Mouse (Mus musculus) limb, embryonic 10.5 days (tissue): ENCODE data around the gene Aldh4a1. TPM values are rescaled to one million over a fixed set of nuclear protein-coding genes. Genes with fewer than 3 reads are reported as not detected.

Experiments
- DNase-seq: peaks from one replicate; pipeline ENCODE4 v3.0.0-alpha.2; 2017; ENCODE audit warnings: low spot score
- H3K27ac ChIP-seq: fragments of 300-500 bp; sonication (generic); 2 replicates; pipeline ENCODE4 v1.5.1; 2016; ENCODE audit warnings: mild to moderate bottlenecking
- H3K27me3 ChIP-seq: fragments of 300-500 bp; sonication (generic); 2 replicates; pipeline ENCODE4 v1.6.1; 2016; ENCODE audit warnings: low read depth, mild to moderate bottlenecking; ENCODE audit not compliant: poor library complexity, severe bottlenecking
- H3K36me3 ChIP-seq: fragments of 300-500 bp; sonication (generic); 2 replicates; pipeline ENCODE4 v1.6.1; 2016; ENCODE audit warnings: mild to moderate bottlenecking, moderate library complexity
- H3K4me1 ChIP-seq: fragments of 300-500 bp; sonication (generic); 2 replicates; pipeline ENCODE4 v1.6.1; 2016
- H3K4me3 ChIP-seq: fragments of 300-500 bp; sonication (generic); 2 replicates; pipeline ENCODE4 v1.5.1; 2016; ENCODE audit warnings: mild to moderate bottlenecking, moderate library complexity
- H3K9me3 ChIP-seq: fragments of 300-500 bp; sonication (generic); replicated peaks from 2 replicates; pipeline ENCODE4 v1.6.1; 2016; ENCODE audit warnings: mild to moderate bottlenecking
- WGBS: fragments of 180-500 bp; shearing (Covaris S2); methylation state at CpG from one replicate; pipeline ENCODE4 v1.1.7; 2016; 5-methylcytosine and 5-hydroxymethylcytosine counted together
- polyA plus RNA-seq: library from polyadenylated mRNA; unstranded; fragments of >200 nt; fragmentation: Nextera tagmentation; extraction: Ambion mirVana; gene quantifications from 2 replicates; pipeline ENCODE4 v1.2.1, GENCODE M21; 2016

Aldh4a1 gene
- polyA plus RNA-seq, 1 experiment from 2014 or later, result 26.0 TPM

DNA sequence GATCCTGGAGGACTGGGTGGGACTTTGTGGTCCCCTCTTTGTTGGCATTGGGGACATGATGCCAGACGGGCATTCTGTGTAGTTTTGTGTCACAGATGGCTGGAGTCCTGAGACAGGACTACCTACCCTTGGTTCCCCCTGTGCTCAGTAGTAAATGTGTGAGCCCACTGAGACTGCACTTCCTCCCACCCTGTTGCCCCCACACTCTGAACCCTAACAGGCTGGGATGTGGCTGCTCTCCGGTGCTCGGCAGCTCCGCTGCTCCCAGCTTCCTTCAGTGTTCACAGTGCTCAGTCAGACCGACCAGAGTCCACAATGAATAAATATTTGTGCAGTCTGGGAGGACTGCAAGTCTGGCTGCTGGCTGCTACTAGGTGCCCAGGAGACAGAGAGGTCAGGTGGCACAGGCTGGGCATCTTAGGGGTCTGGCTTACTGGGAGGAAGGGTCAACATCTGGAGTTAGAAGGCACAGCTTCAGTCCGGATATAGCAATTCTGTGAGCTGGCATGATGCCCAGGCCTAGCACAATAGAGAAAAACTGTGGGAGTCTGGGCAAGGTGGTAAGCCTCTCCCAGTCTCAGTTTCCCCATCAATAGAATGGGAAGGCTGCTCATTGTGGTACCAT is 41.1 kb upstream of the Aldh4a1 start:
- 66% methylated on average over 6 of the region's 6 CpGs for WGBS

DNA sequence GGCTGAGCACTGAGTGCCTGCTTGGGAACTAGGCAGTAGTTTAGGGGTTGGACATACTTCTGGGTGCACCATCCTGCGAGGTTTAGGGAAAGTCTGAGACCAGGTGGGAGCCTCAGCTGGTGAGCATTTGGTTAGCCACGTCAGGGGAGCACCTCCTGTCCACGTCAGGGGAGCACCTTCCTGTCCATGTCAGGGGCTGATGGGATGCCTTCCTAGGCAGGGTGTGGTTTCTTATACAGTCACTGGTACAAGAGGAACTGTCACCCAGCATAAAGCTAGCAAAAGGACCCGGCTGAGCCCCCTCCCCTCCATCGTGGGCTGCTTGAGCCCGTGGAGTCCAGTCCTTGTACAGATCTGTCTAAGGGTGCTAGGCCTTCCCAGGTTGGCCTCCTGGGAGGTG is 40.3 kb upstream of the Aldh4a1 start:
- H3K36me3 ChIP-seq, result no peaks in the 10 kb centered on the region
- peak overlapping the region; percentile 96 for H3K27ac ChIP-seq
- no peaks in the 10 kb centered on the region for H3K27me3 ChIP-seq
- H3K4me3 ChIP-seq, result no peak overlapping the region
- DNase-seq, result peak; percentile 30
- H3K4me1 ChIP-seq, result peaks cover 86% of the 10 kb centered on the region
- H3K9me3 ChIP-seq, result no peaks in the 10 kb centered on the region
- WGBS, result 79% methylated on average over 6 of the region's 6 CpGs

More for the DNA sequence above, 41.1 kb upstream of the Aldh4a1 start:
- no peaks in the 10 kb centered on the region for H3K27me3 ChIP-seq
- H3K9me3 ChIP-seq, result no peaks in the 10 kb centered on the region
- DNase-seq, result peak; percentile 37
- peaks cover 90% of the 10 kb centered on the region for H3K4me1 ChIP-seq
- no peaks in the 10 kb centered on the region for H3K36me3 ChIP-seq
- peak overlapping the region; percentile 40 for H3K4me3 ChIP-seq
- H3K27ac ChIP-seq, result peak overlapping the region; percentile 96

DNA sequence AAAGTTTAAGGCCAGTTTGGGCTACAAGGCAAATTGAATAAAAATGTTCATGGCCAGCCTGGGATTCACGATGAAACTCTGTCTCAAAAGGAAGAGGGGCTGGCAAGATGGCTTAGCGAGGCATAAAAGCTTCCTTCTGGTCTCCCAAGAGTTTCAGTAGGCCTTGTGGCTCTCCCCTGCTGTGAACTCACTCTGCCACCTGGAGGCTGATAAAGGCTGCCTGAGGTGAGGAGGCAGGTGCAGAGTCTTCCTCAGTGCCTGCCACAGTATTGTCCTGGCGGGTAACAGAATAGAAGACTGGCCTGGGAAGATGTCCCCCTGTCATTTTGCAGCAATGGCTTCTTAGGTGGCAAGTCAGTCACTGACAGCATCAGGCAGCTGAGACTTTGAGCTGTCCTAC is 39.8 kb upstream of the Aldh4a1 start:
- Histone ChIP-seq H3K4me1 (peaks cover 89% of the 10 kb centered on the region), H3K27ac (peak overlapping the region; percentile 96), H3K9me3 (no peaks in the 10 kb centered on the region), H3K27me3 (no peaks in the 10 kb centered on the region), H3K36me3 (no peaks in the 10 kb centered on the region), H3K4me3 (no peak overlapping the region)
- WGBS, result 63% methylated on average over 3 of the region's 3 CpGs
- no peak for DNase-seq

DNA sequence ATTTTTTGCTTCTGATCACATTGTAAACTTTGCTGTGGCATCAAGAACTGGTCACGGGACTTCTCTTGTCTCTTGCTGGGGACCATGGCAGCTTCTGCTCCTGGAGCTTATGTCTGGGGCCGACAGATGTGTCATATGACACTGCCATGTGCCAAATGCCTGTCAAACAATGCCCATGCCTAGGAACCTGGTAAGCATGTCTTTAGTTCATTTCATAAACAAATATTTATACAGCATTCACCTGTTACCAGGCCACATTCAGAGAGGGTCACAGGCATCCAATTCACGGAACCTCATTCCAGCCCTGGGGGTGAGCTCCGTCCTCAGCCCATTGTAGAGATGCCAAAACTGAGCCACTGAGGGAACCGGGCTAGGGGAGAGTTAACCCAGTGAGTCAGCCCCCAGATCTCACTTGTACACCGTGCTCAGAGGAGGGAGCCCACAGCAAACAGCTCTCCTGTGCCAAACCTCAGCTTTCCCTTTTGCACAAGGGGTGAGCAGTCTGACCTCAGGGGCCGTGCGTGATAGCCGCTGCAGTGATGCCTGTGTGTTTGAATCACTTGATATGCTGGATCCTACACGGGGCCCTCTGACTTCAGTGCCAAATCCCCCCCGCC is 38.9 kb upstream of the Aldh4a1 start:
- WGBS, result 87% methylated on average over 11 of the region's 11 CpGs
- H3K4me1 ChIP-seq, result peaks cover 87% of the 10 kb centered on the region
- H3K9me3 ChIP-seq, result no peaks in the 10 kb centered on the region
- no peaks in the 10 kb centered on the region for H3K27me3 ChIP-seq
- no peaks in the 10 kb centered on the region for H3K36me3 ChIP-seq
- no peak for DNase-seq
- peak overlapping the region; percentile 96 for H3K27ac ChIP-seq
- no peak overlapping the region for H3K4me3 ChIP-seq

DNA sequence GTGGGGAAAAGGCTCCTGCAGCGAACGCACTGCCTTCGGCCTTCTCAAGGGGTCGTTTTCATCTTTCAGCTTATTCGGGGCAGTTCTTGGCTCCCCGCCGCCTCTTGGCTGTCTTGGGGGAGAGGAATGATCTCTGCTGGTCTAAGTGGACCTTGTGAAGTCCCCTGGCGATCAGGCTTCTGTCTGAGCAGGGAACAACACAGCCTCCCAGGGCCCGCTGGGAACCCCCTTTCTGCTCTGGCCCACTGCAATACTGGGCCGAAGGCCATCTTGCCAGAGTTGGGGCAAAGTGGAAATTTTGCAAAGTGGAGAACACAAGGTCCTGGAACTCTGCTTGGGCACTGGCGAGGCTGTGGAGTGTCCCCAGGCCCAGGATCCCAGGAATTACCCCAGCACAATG is 38.0 kb upstream of the Aldh4a1 start:
- Histone ChIP-seq H3K9me3 (no peaks in the 10 kb centered on the region), H3K4me3 (no peak overlapping the region), H3K36me3 (no peaks in the 10 kb centered on the region), H3K27ac (peak overlapping the region; percentile 42), H3K4me1 (peaks cover 83% of the 10 kb centered on the region), H3K27me3 (no peaks in the 10 kb centered on the region)
- 85% methylated on average over 11 of the region's 11 CpGs for WGBS
- no peak for DNase-seq

DNA sequence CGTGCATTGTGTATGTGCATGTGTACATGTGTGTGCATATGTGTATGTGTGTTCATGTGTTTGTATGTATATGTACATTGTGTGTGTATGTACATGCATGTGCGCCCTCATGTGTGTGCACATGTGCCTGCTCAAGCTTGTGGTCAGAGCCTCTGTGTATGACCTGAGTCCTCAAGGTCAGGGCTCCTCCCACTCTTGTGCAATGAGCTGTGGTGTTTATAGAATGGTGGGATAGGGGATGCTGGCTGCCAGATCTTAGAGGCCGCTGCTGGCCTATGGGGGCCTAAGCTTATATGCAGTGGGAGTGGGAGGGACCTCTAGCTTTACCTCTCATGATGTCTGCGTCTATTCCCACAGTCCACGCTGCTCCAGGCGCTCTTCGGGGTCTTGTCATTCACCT is 37.0 kb upstream of the Aldh4a1 start:
- no peaks in the 10 kb centered on the region for H3K27me3 ChIP-seq
- 92% methylated on average over 7 of the region's 7 CpGs for WGBS
- peaks cover 83% of the 10 kb centered on the region for H3K4me1 ChIP-seq
- H3K4me3 ChIP-seq, result no peak overlapping the region
- DNase-seq, result no peak
- no peaks in the 10 kb centered on the region for H3K9me3 ChIP-seq
- H3K36me3 ChIP-seq, result no peaks in the 10 kb centered on the region
- no peak overlapping the region for H3K27ac ChIP-seq

DNA sequence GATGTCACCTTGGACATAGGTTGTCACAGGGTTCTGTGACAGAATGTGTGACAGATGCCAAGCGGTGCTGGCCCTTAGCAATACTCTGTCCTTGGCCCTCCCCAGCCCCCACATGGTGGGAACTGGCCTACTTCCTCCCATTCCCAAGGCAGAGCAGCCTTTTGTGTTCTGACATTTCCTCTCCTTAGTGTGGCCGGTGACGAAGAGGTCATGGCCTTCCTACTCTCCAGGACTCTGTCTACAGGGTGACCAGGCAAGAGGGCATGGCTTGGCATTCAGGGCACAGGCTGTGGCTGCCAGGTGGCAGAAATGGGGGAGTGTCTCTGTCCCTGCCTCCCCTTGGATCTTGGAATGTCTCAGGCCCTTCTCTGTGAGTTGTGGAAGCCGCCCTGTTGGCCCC is 35.3 kb upstream of the Aldh4a1 start:
- Histone ChIP-seq H3K4me1 (peaks cover 83% of the 10 kb centered on the region), H3K9me3 (no peaks in the 10 kb centered on the region), H3K27me3 (no peaks in the 10 kb centered on the region), H3K4me3 (no peak overlapping the region), H3K36me3 (no peaks in the 10 kb centered on the region), H3K27ac (peak overlapping the region; percentile 75)
- 79% methylated on average over 4 of the region's 4 CpGs for WGBS
- DNase-seq, result no peak

DNA sequence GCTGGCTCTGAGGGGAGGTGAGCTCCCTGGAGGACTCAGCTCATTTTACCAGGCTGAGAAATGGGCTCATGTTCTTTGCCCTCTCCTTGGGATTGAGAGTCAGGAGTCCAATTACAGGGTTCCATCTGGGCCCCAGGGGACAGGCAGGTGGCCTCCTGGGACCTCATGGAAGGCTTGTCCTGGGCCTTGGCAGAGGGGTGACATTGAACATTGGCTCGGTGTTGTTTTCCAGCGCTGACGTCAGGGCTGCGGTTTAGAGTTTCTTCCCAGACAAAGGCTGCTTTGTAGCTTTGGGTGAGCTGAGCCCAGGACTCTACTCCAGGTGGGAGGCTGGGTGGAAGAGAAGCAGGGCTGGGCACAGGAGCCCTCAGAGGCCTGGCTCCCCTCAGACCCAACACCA is 34.9 kb upstream of the Aldh4a1 start:
- Histone ChIP-seq H3K4me1 (peaks cover 83% of the 10 kb centered on the region), H3K9me3 (no peaks in the 10 kb centered on the region), H3K27ac (peak overlapping the region; percentile 75), H3K4me3 (no peak overlapping the region), H3K27me3 (no peaks in the 10 kb centered on the region), H3K36me3 (no peaks in the 10 kb centered on the region)
- DNase-seq, result no peak
- 87% methylated on average over 4 of the region's 4 CpGs for WGBS

DNA sequence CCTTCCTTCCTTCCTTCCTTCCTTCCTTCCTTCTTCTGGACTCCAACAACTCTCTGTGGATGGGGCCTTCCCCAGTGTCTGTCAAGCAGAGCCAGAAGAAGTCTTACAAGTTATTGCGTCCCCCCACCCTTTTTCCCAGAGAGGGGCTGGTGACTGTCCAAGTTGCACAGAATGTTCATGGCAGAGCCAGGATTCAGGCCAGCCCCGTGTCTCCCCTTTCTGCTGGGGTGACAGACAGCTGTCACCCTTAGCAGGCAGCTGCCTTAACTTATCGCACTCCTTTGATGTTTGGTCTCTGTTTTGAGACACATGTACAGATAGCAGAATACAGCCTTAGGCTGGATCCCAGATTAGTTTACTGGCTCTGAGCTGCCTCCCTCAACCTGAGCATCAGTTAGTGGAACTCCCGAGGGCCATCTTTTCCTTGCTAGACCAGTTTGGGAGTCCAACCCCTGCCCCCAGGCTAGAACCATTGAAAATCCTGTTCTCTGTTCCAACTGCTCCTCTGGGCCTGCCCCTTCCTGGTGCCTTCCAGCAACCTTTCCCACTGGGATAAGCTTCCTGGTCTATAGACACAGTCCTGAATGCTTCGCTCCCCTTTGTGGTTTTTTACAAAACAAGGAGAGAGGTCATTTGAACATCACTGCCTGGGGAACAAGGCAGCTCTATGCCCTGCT is 33.2 kb upstream of the Aldh4a1 start:
- Histone ChIP-seq H3K4me3 (no peak overlapping the region), H3K9me3 (no peaks in the 10 kb centered on the region), H3K4me1 (peaks cover 84% of the 10 kb centered on the region), H3K27me3 (no peaks in the 10 kb centered on the region), H3K27ac (peak overlapping the region; percentile 78), H3K36me3 (no peaks in the 10 kb centered on the region)
- 52% methylated on average over 5 of the region's 5 CpGs for WGBS
- DNase-seq, result no peak

DNA sequence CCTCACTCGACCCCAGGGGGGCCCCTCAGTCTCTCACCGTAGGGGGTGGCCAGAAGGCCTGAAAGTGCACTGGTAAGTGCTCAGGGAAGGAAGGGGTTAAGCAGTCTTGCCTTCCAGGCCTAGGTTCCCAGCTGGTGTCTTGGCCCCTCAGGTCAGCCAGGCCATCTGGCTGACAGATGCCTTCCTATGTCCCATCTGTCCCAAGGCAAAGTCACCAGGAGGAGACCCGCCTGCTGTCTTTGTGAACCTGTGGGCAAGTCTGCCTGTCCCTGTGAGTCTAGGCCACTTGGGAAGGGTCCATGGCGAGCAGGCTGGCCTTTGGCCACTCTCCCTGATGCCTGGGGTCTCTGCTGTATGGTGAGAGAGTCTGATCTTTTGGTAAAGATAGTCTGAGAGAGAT is 32.2 kb upstream of the Aldh4a1 start:
- peak; percentile 63 for DNase-seq
- Histone ChIP-seq H3K27ac (peak overlapping the region; percentile 78), H3K9me3 (no peaks in the 10 kb centered on the region), H3K4me3 (no peak overlapping the region), H3K27me3 (no peaks in the 10 kb centered on the region), H3K36me3 (no peaks in the 10 kb centered on the region), H3K4me1 (peaks cover 84% of the 10 kb centered on the region)
- WGBS, result 16% methylated on average over 4 of the region's 4 CpGs

DNA sequence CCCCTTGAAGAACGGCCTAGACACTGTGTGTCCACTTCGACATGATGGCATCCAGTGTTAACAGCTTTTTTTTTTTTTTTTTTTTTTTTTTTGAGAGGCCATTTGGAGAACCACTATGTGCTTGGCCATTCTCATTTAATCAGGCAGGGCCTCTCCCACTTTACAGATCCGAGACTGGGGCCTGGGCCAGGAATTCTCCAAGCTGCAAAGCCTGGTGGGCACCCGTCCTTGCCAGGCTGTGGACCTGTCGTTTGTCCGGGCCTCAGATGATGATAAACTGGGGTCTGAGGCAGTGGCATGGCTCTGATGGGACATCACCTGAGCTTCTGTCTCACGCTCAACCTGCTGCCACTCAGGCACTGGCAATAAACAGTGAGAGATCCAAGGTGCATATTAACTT is 29.8 kb upstream of the Aldh4a1 start:
- WGBS, result 76% methylated on average over 7 of the region's 7 CpGs
- H3K4me3 ChIP-seq, result no peak overlapping the region
- H3K27me3 ChIP-seq, result no peaks in the 10 kb centered on the region
- peak overlapping the region; percentile 91 for H3K27ac ChIP-seq
- no peaks in the 10 kb centered on the region for H3K36me3 ChIP-seq
- no peaks in the 10 kb centered on the region for H3K9me3 ChIP-seq
- DNase-seq, result no peak
- H3K4me1 ChIP-seq, result peaks cover 92% of the 10 kb centered on the region

DNA sequence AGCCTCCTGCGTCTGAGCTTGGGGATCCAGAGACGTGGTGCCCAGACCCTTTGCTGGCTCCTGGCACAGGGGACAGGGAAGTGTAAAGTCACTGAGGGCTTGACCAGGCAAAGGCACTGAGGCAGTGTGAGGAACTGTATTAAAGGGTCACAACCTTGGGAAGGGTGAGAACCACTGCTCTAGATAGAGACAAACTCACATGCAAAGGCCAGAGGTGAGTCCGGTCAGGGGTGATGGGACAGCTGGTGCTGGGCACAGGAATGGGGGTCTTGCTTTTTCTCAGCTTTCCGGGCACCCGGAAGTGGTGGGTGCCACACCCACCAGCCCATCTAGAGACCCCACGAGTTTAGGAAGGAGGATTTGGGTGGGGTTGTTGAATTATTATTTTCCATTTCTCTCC is 29.3 kb upstream of the Aldh4a1 start:
- H3K9me3 ChIP-seq, result no peaks in the 10 kb centered on the region
- H3K4me1 ChIP-seq, result peaks cover 93% of the 10 kb centered on the region
- no peak overlapping the region for H3K4me3 ChIP-seq
- peak overlapping the region; percentile 91 for H3K27ac ChIP-seq
- whole genome bisulfite sequencing, result 68% methylated on average over 6 of the region's 6 CpGs
- no peaks in the 10 kb centered on the region for H3K36me3 ChIP-seq
- no peaks in the 10 kb centered on the region for H3K27me3 ChIP-seq
- no peak for DNase-seq

DNA sequence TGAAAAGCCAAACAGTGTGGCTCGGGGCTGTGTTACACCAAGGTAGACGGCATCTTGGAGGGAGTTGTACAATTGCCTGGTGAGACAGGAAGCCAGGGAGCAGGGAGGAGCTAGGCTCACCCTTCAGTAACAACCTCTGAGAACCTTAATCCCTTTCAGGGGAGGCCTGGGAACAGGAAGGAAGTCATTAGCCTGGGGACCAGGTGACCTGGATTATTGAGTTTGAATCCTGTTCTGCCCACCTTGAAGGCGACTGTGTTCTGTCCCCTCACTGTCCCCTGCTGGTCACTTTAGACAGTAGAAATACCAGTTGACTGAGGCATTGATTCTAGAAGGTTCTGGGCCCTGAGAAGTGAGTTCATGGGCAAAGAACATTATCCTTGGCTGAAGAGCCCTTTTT is 28.6 kb upstream of the Aldh4a1 start:
- Histone ChIP-seq H3K27ac (peak overlapping the region; percentile 91), H3K4me1 (peaks cover 99% of the 10 kb centered on the region)
- 22% methylated on average over 3 of the region's 3 CpGs for WGBS

More for the DNA sequence above, 28.6 kb upstream of the Aldh4a1 start:
- Histone ChIP-seq H3K4me3 (no peak overlapping the region), H3K36me3 (no peaks in the 10 kb centered on the region), H3K9me3 (no peaks in the 10 kb centered on the region), H3K27me3 (no peaks in the 10 kb centered on the region)
- DNase-seq, result no peak
